Mouse (Mus musculus): ENCODE measurements around the gene Syt16. TPM values are rescaled to one million over a fixed set of nuclear protein-coding genes. Genes with fewer than 3 reads are reported as not detected.

Syt16 gene
- total RNA-seq, 2 experiments from 2014 or later, result not detected

GRCm38 (mm10) chr12:74105811-74106513 lies 108.5 kb downstream of the Syt16 start:
- DNase-seq, result no peak

DNA sequence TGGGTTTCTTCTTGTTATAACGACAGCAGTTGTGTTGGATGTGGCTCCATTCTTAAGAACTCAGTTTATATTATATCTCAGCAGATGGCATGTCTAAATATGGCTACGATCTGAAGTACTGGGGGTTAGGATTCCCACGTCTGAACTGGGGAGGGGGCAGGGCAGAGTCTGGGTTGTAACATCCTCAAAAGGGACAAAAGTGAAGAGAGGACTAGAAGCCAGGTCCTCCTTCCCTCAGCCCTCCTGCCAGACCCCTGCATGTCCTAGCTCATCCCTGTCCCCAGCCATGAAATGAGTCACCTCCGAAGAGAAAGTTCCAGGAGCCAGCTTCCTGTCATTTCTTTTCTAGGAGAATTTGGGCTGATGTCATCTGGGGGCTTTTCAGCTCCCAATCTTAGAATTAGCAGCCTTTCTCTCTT lies 111.2 kb downstream of the Syt16 start:
- DNase-seq, result no peak

DNA sequence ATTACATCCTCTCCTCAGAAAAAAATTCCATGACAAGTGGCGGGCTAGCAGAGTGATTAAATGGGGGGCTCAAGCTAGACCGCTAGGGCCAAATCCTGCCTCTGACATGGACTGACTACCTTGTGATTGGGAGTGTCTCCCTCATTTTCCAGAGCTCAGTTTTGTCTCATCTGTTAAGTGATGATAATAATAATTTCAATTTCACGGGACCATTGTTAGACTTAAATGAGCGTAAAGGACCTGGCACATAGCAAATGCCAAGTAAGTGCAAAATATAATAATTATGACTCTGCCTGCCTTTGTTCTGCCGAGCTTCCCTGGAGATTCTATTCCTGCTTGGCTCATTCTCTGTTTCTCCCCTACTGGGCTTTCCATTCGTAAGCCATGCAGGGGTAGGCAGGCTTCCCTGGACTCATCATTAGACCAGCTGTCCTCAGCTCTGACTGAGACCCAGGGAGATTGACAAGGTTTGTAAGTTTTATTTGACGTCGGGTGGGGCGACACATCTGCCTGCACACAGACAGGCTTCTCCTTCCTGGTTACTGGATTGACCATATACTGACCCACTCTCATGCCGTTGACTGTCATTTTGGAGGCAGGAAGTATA lies 112.1 kb downstream of the Syt16 start:
- DNase-seq, result no peak

- no peak for DNase-seq
Observed at GRCm38 (mm10) chr12:74116825-74117224, 119.4 kb downstream of the Syt16 start.

- DNase-seq, result no peak
Observed at GRCm38 (mm10) chr12:74125796-74126195, 128.3 kb downstream of the Syt16 start.

GRCm38 (mm10) chr12:74128229-74128628 lies 130.8 kb downstream of the Syt16 start:
- DNase-seq, result no peak

GRCm38 (mm10) chr12:74131790-74132189 lies 134.3 kb downstream of the Syt16 start:
- no peak for DNase-seq

GRCm38 (mm10) chr12:74142147-74142546 lies 144.7 kb downstream of the Syt16 start:
- no peak for DNase-seq

- no peak for DNase-seq
Observed at GRCm38 (mm10) chr12:74144385-74144784, 146.9 kb downstream of the Syt16 start.

GRCm38 (mm10) chr12:74160791-74161190 lies 163.3 kb downstream of the Syt16 start:
- DNase-seq, result no peak

DNA sequence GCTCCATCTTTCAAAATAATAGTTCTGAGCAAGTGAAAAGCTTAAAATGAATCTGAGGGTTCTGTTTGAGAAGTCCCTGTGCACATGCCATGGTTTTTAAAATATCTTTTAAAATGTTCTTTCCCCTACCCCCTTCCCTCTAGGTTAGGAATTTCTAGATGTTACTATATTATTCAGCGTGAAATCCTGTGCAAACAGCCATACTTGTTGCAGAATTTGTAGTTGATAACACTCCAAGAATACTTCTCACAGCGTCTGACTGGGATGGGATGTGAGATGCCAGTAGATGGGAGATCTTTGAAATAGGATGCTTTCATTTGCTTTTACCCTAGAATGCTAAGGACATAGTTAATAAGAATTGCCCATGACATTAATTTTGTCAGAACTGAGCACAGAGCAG lies 165.6 kb downstream of the Syt16 start:
- DNase-seq, result no peak

- DNase-seq, result no peak
Observed at GRCm38 (mm10) chr12:74171257-74171656, 173.8 kb downstream of the Syt16 start.

DNA sequence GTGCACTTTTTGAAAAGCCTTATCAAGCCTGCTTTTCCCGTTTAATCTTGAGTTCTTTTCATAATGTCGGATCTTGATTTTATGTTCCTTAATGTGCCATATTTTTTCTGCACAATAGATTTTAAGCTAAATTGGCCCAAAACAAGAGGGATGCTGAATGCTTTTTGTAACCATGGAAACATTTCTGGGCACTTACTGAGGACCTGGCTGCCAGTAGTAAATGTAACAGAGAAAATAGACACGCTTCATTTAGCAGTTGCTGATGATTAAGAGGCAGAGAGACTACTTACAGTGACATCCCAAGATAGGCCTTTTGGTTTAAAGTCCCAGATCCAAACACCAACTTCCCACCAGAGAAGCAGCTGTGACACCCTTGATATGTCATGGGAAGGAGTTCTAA lies 176.4 kb downstream of the Syt16 start:
- DNase-seq, result no peak

- DNase-seq, result no peak
Observed at GRCm38 (mm10) chr12:74184596-74184995, 187.1 kb downstream of the Syt16 start.

DNA sequence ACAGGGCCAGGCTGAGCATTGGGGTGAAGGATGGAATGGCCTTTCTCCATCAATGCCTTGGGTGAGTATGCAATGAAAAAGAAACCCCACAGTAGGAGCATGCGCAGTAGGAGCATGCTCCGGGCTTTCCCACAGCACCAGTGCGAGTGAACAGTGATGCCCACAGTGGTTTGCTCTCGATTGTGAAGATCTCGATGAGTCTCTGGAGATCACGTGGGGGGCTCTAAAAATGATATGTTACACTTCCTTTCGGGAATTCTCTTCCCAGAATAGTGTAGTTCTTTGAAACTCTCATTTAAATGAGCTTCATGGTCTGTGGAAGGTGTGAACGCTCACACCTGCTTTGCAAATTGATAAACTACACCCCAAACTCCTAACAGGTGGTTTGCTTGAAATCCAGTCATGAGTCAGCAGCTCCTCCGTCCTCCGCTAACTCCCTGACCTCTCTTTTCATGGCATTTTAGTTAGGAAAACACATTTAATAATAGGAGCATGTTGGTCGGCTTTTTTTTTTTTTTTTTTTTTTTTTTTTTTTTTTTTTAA lies 190.9 kb downstream of the Syt16 start:
- no peak for DNase-seq

DNA sequence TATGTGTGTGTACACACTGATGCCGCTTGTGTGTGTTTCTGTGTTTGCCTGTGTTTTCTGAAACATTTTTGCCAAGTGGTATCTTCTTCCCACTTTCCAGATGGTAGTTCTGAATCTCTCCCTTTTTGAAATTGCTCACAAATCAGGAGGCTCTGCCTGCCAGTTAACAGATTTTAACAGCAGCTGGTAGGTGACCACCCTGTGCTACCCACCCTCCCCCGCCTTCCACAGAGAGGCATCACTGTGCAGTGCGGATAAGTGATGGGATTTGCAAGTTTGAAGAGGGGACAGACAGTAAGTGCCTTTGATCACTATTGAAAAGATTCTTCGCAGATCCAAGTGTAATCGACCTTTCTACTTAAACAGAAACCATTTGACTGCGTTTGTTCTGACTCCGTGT lies 191.4 kb downstream of the Syt16 start:
- no peak for DNase-seq

DNA sequence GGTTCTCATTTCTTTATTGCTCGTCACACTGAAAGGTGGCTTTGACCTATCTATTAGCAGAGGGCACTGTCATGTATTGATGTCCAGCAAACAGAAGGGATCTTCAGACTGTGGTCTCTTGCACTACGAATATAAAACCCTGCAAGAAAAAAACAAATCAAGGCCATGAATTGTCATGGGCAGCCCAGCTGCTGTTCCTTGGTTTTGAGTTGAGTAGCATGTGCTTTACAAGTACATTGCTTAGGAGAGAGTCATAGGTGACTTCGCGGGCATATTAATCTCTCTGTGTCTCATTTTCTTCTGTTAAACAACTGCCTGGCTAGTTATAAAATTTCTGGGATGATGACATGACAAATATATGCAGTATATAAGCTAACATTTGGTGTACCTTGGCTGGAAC lies 192.4 kb downstream of the Syt16 start:
- DNase-seq, result no peak

DNA sequence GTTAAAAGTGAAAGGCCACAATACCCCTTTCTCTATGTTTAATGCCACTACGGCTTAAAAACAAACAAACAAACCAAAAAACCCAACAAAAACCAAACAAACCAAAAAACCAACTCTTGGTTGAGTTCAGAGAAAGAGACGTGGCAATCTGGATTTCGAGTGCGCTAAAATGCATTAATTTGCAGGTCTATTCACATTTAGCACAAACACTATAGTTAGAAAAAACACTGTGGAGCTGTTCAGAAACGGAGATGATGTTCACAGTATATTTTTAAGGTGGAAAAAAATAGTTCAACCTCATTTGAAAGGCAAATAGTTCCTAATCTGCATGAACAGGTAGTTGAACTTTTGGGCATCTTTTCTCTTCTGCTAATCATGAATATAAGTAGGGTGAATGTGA lies 192.8 kb downstream of the Syt16 start:
- DNase-seq, result no peak

- no peak for DNase-seq
Observed at GRCm38 (mm10) chr12:74192552-74192951, 195.1 kb downstream of the Syt16 start.

GRCm38 (mm10) chr12:74201410-74201809 lies 203.9 kb downstream of the Syt16 start:
- DNase-seq, result no peak

GRCm38 (mm10) chr12:74202431-74203042 lies 205.1 kb downstream of the Syt16 start:
- no peak for DNase-seq

- no peak for DNase-seq
Observed at GRCm38 (mm10) chr12:74212156-74212555, 214.7 kb downstream of the Syt16 start.

DNA sequence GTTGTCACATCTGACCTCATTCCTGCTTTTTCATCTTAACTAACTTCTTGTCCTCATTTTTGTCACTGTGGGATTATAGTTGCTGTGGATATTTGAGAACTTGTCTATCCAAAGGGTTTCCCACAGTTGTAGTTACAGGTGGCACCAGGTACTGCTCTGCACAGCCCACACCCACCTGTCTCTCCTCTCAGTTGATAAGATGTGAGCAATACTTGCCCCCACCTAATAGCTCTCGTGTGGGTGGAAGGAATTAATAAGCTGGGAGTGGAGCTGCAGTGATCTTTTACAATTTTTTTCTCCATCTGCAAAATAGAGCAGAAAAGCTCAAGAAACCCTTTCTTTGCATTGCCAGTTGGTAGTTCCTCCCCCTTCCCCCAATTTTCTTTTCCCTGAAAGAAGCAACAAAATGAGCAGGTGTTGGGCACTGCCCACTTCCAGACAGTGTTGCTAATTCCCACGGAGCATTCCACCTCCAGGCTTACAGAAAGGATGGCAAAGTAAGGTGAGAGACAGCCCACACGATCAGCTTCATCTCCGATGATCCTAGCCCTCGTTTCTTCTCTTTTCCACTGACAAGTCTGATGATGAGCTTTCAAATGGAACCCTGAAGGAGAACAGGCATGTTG lies 218.8 kb downstream of the Syt16 start:
- DNase-seq, result no peak

Data from gastrocnemius, postnatal 25 days (tissue).